Mouse (Mus musculus): ENCODE results near the gene Pbx1.

- TF ChIP-seq CTCF (IDR thresholded peaks at IDR 0.05; ENCODE audit: borderline replicate concordance, extremely low read depth, insufficient read depth, insufficient read length) (no peak), POLR2A (IDR thresholded peaks at IDR 0.05; ENCODE audit: borderline replicate concordance, extremely low read depth, insufficient read depth, insufficient read length, poor library complexity, severe bottlenecking) (no peak)
These were observed 209.3 kb downstream of the Pbx1 start for GRCm38 (mm10) chr1:168222794-168223193.

Data from brain, embryonic 14.5 days (tissue).